Mouse (Mus musculus) CH12.LX (cell line): ENCODE data around the gene Msi2.
A peak's percentile ranks its signal among the peaks of the same experiment; 100 is the strongest.

ENCODE experiments used
- POLR2A ChIP-seq: IDR thresholded peaks from 2 replicates; pipeline ENCODE4 v1.6.1; 2011; ENCODE audit warnings: low read depth, mild to moderate bottlenecking, improper control_type of control experiment, low read length
- RAD21 ChIP-seq: IDR thresholded peaks from 2 replicates; pipeline ENCODE4 v1.6.1; 2011; ENCODE audit warnings: low read depth, mild to moderate bottlenecking, low read length, improper control_type of control experiment, moderate library complexity
- USF1 ChIP-seq: IDR thresholded peaks from 2 replicates; pipeline ENCODE4 v1.6.1; 2014; ENCODE audit warnings: low read depth, mild to moderate bottlenecking, inconsistent platforms, low read length, improper control_type of control experiment

DNA sequence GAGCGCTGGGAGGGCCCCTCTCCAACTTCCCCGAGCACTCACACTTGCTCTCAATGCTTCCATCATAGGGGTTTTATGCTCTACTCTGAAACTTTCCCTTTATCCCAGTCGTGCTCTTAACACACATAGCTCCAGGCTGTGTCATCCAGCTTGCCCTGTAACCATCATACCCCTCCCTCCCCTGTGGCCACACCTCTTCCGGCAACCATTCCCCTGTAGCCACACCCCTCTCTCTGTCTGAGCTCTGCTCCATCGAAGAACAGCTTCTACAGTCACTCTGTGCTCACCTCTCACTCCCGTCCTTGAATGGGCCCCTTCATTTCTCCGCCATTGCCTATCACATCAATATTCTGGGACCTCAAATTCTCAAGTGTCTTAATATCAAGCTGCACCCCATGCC lies 219.8 kb downstream of the Msi2 start:
- TF ChIP-seq RAD21 (no peak), POLR2A (peak; percentile 17; the same call in 1 of the 2 replicates), USF1 (no peak)
